Mouse (Mus musculus): ENCODE data around the gene Perp.

DNA sequence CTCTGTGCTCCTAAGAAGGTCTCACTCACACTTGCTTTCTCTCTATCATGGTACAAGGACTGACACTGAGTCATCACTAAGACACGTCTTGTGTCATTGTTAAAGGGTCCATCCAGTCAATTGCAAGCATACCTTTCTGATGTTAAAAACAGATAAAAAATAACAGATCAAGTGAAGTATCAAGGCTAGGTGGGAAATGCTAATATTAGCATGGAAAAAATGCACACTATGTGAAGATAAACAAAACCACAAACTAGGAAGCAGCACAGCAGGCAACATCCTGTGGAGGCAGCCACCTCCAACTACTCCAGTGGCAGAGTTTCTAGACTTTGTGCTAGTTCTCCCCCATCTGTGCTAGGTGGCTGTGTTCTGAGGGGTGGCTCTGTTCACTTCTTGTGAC, 47.3 kb downstream of the Perp start:
- TF ChIP-seq CTCF (IDR thresholded peaks at IDR 0.05; ENCODE audit: control insufficient read depth, insufficient read depth, low read length): no peak
- TF ChIP-seq POLR2A (IDR thresholded peaks at IDR 0.05; ENCODE audit: borderline replicate concordance, control insufficient read depth, low read depth, low read length): no peak

Measured in bone marrow, adult 2 months (tissue).